Mouse (Mus musculus) heart, postnatal 0 days (tissue): Measurements from ENCODE around the gene Timp4.

Source experiments
- CTCF ChIP-seq: IDR thresholded peaks from 2 replicates; pipeline ENCODE4 v1.5.1; 2016; ENCODE audit warnings: antibody characterized with exemption, control low read depth, low read depth
- EP300 ChIP-seq: IDR thresholded peaks from 2 replicates; pipeline ENCODE4 v1.6.1; 2016; ENCODE audit warnings: antibody characterized with exemption, low read depth

DNA sequence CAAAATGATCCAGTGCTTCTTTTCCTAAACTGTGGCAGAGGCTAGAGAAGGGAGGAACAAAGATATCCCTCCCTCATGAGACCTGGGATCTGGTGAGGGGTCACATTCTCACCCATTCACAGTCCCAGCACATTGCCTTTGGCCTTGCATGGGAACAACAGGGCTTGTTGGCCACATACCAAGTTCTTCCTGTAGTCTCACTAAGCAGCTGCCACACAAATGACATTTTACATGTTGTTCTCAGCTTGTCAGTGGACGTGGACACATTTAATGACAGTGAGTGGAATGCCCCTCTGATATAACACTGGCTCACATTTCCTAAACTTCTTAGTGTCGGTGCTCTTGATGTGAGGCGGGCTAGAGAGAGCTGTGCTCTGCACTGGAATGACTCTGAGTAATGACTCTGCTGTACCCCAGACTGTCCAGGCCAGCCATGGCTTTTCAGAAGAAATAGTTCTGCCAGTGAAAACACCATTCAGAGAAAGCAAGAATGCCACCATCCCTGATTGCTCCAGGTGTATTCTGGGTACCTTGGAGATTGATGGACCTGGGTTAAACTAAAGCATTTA is 10.8 kb downstream of the Timp4 start:
- no peak for TF ChIP-seq CTCF
- TF ChIP-seq EP300, result no peak
